Mouse (Mus musculus): ENCODE results near the gene Zfyve26.

GRCm38 (mm10) chr12:79340513-79340912 lies 44.4 kb upstream of the Zfyve26 start:
- no peak for TF ChIP-seq TAL1 (IDR thresholded peaks at IDR 0.05; ENCODE audit: low read length)
- no peak for TF ChIP-seq GATA1 (IDR thresholded peaks at IDR 0.05; ENCODE audit: low read length)

All from erythroblast, embryonic 14.5 days (primary cell).